Mouse (Mus musculus): Measurements from ENCODE around the gene Pfn4. TPM values are rescaled to one million over a fixed set of nuclear protein-coding genes. Genes with fewer than 3 reads are reported as not detected.

The Pfn4 gene
- 0.12 TPM in 1 of 2 replicates, not detected in the other for polyA plus RNA-seq (2012; ENCODE audit: low replicate concordance)

GRCm38 (mm10) chr12:4768492-4769332, at the start of gene Pfn4, which contains the start of gene Fam228b:
Pfn4 (plus strand) TSS chr12:4769022.
Fam228b (minus strand) TSS chr12:4769267.

GRCm38 (mm10) chr12:4738031-4738576, 30.7 kb upstream of the Pfn4 start, which contains the start of gene Fam228a:
Fam228a (minus strand) TSS chr12:4738430.

GRCm38 (mm10) chr12:4817361-4818101, 48.7 kb downstream of the Pfn4 start, which contains the start of gene Sf3b6:
Sf3b6 (plus strand) TSS chr12:4817544.

Other genes starting within 250 kb of the Pfn4 start
- gene Itsn2, start 176.4 kb upstream of the Pfn4 start, polyA plus RNA-seq (2012; ENCODE audit: low replicate concordance), result 25.8 and 51.6 TPM in 2 replicates
- not detected in 2 replicates for gene Gm3625, start 176.1 kb upstream of the Pfn4 start, polyA plus RNA-seq (2012; ENCODE audit: low replicate concordance)
- not detected in 2 replicates for gene Fam228a, start 30.6 kb upstream of the Pfn4 start, polyA plus RNA-seq (2012; ENCODE audit: low replicate concordance)
- gene Fam228b, start 245 bp downstream of the Pfn4 start, polyA plus RNA-seq (2012; ENCODE audit: low replicate concordance), result 0.38 and 0.51 TPM in 2 replicates
- gene Sf3b6, start 48.5 kb downstream of the Pfn4 start, polyA plus RNA-seq (2012; ENCODE audit: low replicate concordance), result 4.2 and 7.6 TPM in 2 replicates
- 2.6 and 2.9 TPM in 2 replicates for gene Fkbp1b, start 72.6 kb downstream of the Pfn4 start, polyA plus RNA-seq (2012; ENCODE audit: low replicate concordance)
- 0.63 and 2.1 TPM in 2 replicates for gene Wdcp, start 74.3 kb downstream of the Pfn4 start, polyA plus RNA-seq (2012; ENCODE audit: low replicate concordance)
- gene Mfsd2b, start 105.3 kb downstream of the Pfn4 start, polyA plus RNA-seq (2012; ENCODE audit: low replicate concordance), result 8.0 and 29.2 TPM in 2 replicates
- 5.7 and 10.9 TPM in 2 replicates for gene Ubxn2a, start 138.7 kb downstream of the Pfn4 start, polyA plus RNA-seq (2012; ENCODE audit: low replicate concordance)
- gene Atad2b, start 148.3 kb downstream of the Pfn4 start, polyA plus RNA-seq (2012; ENCODE audit: low replicate concordance), result 18.4 and 50.3 TPM in 2 replicates

Data from hematopoietic multipotent progenitor cell, adult 10-12 weeks (in vitro differentiated cells).